Mouse (Mus musculus): ENCODE measurements at regions not wholly inside any gene's neighbourhood (a gene's known extent, or its start where the extent isn't known, plus 50 kb on each side); places are given as distances from the start of the nearest gene placed in this dataset.

DNA sequence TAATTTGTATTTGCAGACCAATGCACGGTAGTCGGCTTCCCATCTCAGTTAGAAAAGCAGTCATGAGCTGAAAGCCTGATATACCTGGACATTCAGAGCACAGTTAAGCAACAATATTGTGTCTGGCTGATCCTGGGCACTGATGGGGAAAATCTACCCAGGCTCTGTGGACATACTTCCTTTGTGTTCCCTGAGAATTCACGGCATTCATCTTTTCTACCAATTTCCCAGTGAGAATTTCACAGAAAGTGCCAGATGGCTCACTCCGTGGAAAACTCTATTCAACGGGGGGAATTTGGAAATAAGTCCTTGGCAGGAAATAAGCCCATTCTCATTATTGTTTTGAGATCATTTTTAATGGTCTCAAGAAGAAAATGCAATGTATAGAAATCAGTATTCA lies 484.6 kb upstream of the Chrm3 start:
- DNase-seq = no peak

DNA sequence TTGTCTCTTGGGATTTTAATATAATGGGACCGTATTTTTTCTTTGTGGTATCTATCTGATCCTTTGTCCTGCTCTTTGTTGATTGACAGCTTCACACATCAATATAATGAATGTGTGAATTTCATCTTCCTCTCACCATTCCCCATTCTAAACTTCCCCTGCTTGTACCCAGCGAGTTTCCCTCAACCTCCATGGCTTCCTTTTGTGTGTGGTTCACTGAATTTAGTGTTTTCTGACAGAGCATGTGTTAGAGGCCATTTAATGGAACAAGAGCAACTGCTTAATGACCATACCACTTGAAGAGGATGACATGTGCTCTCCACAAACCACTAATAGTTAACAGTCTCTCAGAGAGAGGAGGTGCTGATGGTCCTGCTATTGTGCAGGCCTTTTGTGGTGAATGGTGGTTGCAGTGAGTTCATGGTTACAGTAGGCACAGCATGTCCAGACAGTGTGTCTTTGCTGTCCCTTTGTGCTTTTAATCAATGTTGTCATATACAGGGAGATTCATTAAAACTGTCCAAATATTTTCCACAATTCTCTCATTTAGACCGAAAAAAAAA lies 438.8 kb upstream of the Chrm3 start:
- no peak for DNase-seq

Measured in lung, postnatal 36 days (tissue).